2 mouse cellular contexts compared by ENCODE assay signal in the genomic region with DNA sequence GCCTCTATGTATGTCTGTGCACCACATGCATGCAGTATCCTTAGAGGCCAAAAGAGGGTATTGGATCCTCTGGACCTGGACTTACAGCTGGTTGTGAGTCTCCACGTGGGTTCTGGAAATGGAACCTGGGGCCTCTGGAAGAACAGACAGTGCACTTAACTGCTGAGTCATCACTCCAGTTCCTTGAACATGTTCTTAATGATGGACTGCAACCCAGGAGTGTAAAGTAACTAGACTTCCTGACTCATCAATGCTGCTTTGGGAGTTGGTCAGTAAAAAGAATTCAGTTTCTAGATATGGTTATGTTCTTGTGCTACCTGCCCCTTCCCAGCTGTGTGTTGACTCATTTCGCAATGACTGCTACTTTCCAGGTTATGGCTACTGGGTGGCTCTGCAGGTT.
A peak's percentile ranks its signal among the peaks of the same experiment; 100 is the strongest.
TF ChIP-seq lines count a peak whose summit lies in the region.

No protein-coding gene starts in this region.

TF ChIP-seq in C2C12, 6 proteins besides CTCF, POLR2A, EP300 and RAD21:
- TF ChIP-seq FOSL1 (IDR thresholded peaks at IDR 0.05; ENCODE audit: insufficient read depth, low read length, poor library complexity, severe bottlenecking): no peak
- peak; percentile 43 for TF ChIP-seq CEBPB (IDR thresholded peaks at IDR 0.05; ENCODE audit: low read depth)

TF ChIP-seq in ES-E14, 5 proteins besides CTCF, POLR2A, EP300 and RAD21 (continued from another document):
- TF ChIP-seq CHD2 (IDR thresholded peaks at IDR 0.05; ENCODE audit: low read depth, low read length): no peak
- peak; percentile 85 for TF ChIP-seq MAFK (IDR thresholded peaks at IDR 0.05; ENCODE audit: insufficient read depth, low read depth, low read length)
